Mouse (Mus musculus): ENCODE measurements around the gene Zdhhc16. TPM values are rescaled to one million over a fixed set of nuclear protein-coding genes. Genes with fewer than 3 reads are reported as not detected.
A peak's percentile ranks its signal among the peaks of the same experiment; 100 is the strongest.
"Not testable (repeated sequence)": the region's sequence is repeated elsewhere in the genome, so short reads cannot be mapped to it uniquely, and the experiment has no call there.

The Zdhhc16 gene
- polyA plus RNA-seq, 1 experiment from 2014 or later = 46.5 TPM

DNA sequence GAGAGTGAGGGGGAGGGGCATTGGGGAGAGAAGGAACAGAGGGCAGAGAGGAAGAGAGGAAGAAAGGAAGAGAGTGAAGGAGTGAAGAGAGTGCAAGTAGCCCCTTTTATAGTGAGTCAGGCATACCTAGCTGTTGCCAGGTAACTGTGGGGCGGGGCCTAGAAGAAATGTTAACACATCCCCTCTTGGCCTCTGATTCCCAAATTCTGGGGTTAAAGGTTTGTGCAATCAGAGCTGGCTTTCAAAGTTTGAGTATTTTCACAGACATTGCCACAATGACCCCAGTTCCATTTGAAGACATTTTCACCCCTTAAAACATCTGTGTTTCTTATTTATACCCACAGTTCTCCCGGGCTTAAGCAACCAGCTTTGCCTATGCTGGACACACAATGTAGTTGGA is 28.0 kb upstream of the Zdhhc16 start:
- H3K36me3 ChIP-seq = no peaks in the 10 kb centered on the region
- no peak for ATAC-seq (replicated peaks; ENCODE audit: insufficient number of reproducible peaks, insufficient read depth, low FRiP score, low read depth)
- no peak overlapping the region for H3K4me2 ChIP-seq
- H3K9me3 ChIP-seq (replicated peaks) = no peaks in the 10 kb centered on the region
- no peaks in the 10 kb centered on the region for H3K27me3 ChIP-seq
- H3K9ac ChIP-seq = no peak overlapping the region
- WGBS = 86% methylated on average over 2 of the region's 2 CpGs
- no peak overlapping the region for H3K27ac ChIP-seq
- peaks cover 21% of the 10 kb centered on the region for H3K4me1 ChIP-seq (replicated peaks)
- H3K4me3 ChIP-seq = no peak overlapping the region

DNA sequence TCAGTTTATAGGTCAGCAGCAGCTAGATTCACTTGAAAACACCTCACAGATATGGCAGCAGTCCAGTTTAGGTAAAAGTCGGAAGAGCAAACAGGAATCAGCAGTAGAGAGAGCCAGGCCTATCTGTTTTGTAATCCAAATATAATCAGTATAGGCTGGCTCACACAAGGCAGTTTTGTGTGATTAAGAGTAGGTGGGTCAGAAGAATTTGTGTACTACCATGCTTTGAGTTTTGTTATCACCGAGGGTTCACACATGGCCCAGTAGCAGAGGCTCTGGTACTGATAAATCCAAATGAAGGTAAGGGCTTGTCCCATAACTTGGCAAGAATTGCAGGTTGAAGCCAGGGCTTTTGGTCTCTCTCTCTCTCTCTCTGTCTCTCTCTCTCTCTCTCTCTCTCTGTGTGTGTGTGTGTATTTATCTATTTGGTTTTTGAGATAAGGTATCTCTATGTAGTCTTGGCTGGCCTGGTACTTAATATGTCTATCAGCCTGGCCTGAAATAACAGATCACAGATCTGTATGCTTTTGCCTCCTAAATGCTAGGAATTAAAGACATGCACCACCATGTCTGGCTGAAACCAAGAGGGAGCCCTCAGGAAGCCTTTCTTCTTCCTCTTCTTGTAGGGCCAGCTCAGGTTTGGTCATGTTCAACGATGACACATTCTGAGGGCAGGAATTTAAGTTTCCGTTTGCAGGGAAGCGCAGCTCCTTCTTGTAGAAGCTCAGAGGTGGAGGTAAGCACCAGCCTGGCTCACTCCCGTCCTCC is 26.8 kb upstream of the Zdhhc16 start:
- no peaks in the 10 kb centered on the region for H3K9me3 ChIP-seq (replicated peaks)
- H3K27me3 ChIP-seq = no peaks in the 10 kb centered on the region
- H3K4me1 ChIP-seq (replicated peaks) = peaks cover 20% of the 10 kb centered on the region
- H3K9ac ChIP-seq = no peak overlapping the region
- 0 out of 2 replicates have a peak, but pooled peaks have one; percentile 17 for ATAC-seq (replicated peaks; ENCODE audit: insufficient number of reproducible peaks, insufficient read depth, low FRiP score, low read depth)
- H3K27ac ChIP-seq = peak overlapping the region; percentile 33; the same call in 1 of the 2 replicates
- no peaks in the 10 kb centered on the region for H3K36me3 ChIP-seq
- H3K4me2 ChIP-seq = no peak overlapping the region
- 32% methylated on average over 6 of the region's 6 CpGs for WGBS
- no peak overlapping the region for H3K4me3 ChIP-seq

DNA sequence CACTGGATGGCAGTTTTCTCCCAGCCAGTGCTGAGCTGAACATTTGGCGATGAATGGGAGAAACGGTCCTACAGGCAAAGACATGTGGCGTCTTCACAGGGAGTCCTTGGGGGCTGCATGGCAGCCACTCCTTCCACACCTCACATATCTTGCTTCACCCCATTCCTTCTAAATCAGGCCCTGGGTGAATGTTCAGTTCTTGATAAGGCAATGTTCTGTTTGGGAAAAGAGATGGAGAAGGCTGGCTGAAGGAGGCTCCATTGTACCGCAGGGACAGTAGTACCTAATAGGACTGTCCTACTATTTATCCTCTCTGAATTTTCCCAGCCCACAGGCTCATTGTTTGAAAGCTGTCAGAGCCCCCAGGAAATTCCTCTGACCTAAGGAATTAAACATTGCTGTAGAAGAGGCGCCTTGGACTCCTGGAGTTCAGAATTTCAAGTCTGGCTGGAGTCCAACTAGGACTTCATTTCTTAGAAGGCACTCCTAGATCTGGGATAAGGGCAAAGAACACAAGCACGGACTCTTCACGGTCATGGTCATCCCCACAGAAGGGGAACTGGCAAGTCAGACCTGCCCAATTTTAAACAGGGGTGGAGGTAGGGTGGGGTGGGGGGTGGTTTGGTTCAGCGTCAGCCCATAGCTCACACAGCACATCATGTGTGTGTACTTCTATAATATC is 26.1 kb upstream of the Zdhhc16 start:
- no peak overlapping the region for H3K4me2 ChIP-seq
- 30% methylated on average over 8 of the region's 8 CpGs for WGBS
- peak overlapping the region; percentile 33; the same call in 1 of the 2 replicates for H3K27ac ChIP-seq

DNA sequence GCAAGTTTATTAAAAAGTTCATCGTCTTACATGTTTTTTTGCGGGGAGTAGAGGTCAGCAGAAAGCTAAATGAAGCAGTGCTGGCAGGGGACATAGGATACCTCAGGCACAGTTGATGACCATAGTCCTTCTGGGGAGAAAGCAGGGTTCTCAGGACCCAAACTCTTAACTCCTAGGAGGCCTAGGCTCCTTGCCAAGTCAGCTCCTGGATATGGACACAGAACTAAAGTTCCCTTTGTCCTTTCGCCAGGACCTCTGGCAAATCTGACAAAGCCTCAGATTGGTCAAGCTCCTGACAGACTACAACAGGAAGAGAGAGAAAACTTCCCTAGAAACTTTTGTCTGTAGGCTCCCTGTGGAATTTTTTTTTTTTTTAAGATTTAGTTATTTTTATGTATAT is 24.5 kb upstream of the Zdhhc16 start:
- Histone ChIP-seq H3K36me3 (no peaks in the 10 kb centered on the region), H3K27me3 (no peaks in the 10 kb centered on the region)
- WGBS = 76% methylated on average over 3 of the region's 3 CpGs

More for the DNA sequence above, 26.1 kb upstream of the Zdhhc16 start:
- Histone ChIP-seq H3K4me1 (replicated peaks) (peaks cover 15% of the 10 kb centered on the region), H3K36me3 (no peaks in the 10 kb centered on the region), H3K4me3 (no peak overlapping the region), H3K9ac (no peak overlapping the region), H3K9me3 (replicated peaks) (no peaks in the 10 kb centered on the region), H3K27me3 (no peaks in the 10 kb centered on the region)
- ATAC-seq (replicated peaks; ENCODE audit: insufficient number of reproducible peaks, insufficient read depth, low FRiP score, low read depth) = no peak

DNA sequence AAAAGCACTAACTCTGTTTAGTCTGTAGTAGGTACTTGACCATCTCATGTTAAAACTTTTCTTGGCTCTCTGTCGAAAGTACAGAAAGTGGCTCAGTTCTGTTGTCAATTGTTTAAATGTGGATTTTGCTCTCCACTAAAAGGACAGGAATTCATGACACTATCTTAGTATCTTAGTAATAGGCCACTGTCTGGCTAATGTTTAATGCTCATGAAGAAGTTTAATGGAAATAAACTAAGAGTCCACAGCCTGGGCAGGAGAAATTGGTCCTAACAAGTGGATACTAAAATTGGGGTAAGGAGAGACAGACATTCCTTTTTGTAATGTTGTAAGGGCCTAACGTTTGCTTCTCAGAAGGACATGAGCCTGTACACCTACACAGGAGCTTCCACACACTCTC is 22.9 kb upstream of the Zdhhc16 start:
- Histone ChIP-seq H3K4me3 (no peak overlapping the region), H3K9me3 (replicated peaks) (no peaks in the 10 kb centered on the region), H3K27me3 (no peaks in the 10 kb centered on the region), H3K4me1 (replicated peaks) (peaks cover 32% of the 10 kb centered on the region), H3K36me3 (peaks cover 8% of the 10 kb centered on the region), H3K27ac (peak overlapping the region; percentile 25; the same call in 1 of the 2 replicates), H3K4me2 (no peak overlapping the region), H3K9ac (no peak overlapping the region)
- 78% methylated on average over 2 of the region's 2 CpGs for WGBS
- ATAC-seq (replicated peaks; ENCODE audit: insufficient number of reproducible peaks, insufficient read depth, low FRiP score, low read depth) = no peak

More for the DNA sequence above, 24.5 kb upstream of the Zdhhc16 start:
- Histone ChIP-seq H3K4me1 (replicated peaks) (peaks cover 17% of the 10 kb centered on the region), H3K9ac (no peak overlapping the region), H3K4me2 (no peak overlapping the region), H3K27ac (no peak overlapping the region), H3K4me3 (no peak overlapping the region), H3K9me3 (replicated peaks) (no peaks in the 10 kb centered on the region)
- ATAC-seq (replicated peaks; ENCODE audit: insufficient number of reproducible peaks, insufficient read depth, low FRiP score, low read depth) = no peak

DNA sequence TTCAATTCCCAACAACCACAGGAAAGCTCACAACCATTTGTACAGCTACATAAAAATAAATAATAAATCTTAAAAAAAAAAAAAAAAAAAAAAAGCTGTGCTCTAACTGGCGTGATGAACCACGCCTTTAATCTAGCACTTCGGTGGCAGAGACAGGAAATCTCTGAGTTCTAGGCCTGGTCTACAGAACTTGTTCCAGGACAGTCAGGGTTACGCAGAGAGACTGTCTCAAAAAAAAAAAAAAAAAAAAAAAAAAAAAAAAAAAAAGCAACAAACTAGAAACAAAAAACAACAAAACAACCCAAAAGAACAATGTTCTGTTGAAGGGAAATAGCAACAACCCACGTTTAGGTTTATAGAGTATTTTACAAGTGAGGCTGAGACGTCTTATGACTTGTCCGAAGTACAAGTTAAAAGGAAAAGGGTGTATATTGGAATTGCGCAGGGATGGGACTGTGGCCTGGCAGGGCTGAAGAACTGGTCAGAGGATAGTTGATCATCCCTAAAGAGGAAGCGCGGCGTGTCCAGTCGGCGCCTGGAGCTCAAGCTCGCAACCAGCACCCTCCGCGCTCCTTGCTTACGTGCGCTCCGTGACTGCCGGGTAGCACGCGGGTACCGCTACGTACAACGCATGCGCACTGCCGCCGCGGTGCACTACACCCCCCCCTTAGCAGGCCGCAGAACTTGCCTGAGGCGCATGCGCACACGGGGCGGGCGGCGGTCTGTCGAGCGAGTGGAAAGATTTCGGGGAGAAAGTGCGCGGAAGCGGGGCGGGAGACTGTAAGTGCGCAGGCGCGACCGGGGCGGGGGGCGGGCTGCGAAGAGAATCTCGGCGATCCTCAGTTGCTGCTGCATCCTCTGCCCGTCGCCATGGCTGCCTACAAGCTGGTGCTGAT is 21.9 kb upstream of the Zdhhc16 start, which contains the start of gene Pgam1:
Pgam1 (plus strand) TSS at position 746 of the 896 bp plus-strand sequence.
- Histone ChIP-seq H3K4me1 (replicated peaks) (peaks cover 31% of the 10 kb centered on the region), H3K9me3 (replicated peaks) (no peaks in the 10 kb centered on the region), H3K4me2 (peak within 1 kb of the TSS; percentile 75), H3K4me3 (peak within 1 kb of the TSS; percentile 98), H3K27me3 (no peaks in the 10 kb centered on the region), H3K27ac (peak within 1 kb of the TSS; percentile 97), H3K36me3 (peaks cover 16% of the 10 kb centered on the region), H3K9ac (peak within 1 kb of the TSS; percentile 98)
- WGBS = 5% methylated on average over 50 of the region's 54 CpGs
- ATAC-seq (replicated peaks; ENCODE audit: insufficient number of reproducible peaks, insufficient read depth, low FRiP score, low read depth) = peak; percentile 95

DNA sequence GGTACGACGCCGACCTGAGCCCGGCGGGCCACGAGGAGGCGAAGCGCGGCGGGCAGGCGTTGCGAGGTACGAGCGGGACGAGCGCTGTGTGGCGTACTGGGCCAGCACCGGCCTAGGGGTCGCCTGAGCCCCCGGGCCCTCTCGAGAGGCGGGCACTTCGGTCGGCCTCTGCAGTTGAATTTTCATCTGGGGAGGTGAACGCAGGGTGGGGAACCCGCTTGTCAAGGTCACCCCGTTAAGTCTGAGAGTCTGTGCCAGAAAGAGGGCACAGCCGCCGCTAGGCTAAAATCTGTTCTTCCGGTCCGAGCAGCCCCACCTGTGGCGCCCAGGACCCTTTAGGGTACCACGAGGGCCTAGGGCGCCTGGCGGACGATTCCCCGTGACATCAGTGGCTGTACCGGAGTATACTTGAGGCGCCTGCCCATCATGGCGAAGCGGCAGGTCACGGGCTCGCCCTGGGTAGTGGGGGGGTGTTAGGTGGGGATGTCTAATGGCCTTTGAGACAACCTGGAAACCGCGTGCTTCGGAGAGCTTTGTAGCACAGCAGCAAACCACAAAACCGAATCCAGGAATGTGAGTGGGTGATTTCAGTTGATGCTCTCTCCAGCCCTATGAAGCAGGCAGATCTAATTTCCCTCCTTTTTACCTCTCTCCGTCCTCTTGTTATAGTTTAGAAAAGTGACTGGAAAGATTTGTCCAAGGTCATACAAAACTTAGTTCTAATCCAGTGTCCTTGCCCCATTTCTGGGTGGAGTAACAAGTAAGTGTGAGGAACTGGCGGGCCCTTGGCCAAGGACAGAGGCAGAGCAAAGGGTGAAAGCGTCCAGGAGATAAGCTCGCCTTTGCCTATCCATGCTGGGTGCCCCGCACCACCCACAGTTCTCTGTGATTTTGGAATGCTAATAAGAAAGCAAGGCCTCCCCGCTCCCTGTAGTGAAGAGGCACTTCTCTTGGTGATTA is 20.9 kb upstream of the Zdhhc16 start:
- under 1% methylated on average over 53 of the region's 53 CpGs for WGBS
- H3K36me3 ChIP-seq = peaks cover 25% of the 10 kb centered on the region
- H3K4me1 ChIP-seq (replicated peaks) = peaks cover 21% of the 10 kb centered on the region
- ATAC-seq (replicated peaks; ENCODE audit: insufficient number of reproducible peaks, insufficient read depth, low FRiP score, low read depth) = peak; percentile 51
- no peaks in the 10 kb centered on the region for H3K9me3 ChIP-seq (replicated peaks)
- H3K9ac ChIP-seq = peak overlapping the region; percentile 98
- H3K27me3 ChIP-seq = no peaks in the 10 kb centered on the region
- peak overlapping the region; percentile 75 for H3K4me2 ChIP-seq
- H3K27ac ChIP-seq = peak overlapping the region; percentile 97
- H3K4me3 ChIP-seq = peak overlapping the region; percentile 98

DNA sequence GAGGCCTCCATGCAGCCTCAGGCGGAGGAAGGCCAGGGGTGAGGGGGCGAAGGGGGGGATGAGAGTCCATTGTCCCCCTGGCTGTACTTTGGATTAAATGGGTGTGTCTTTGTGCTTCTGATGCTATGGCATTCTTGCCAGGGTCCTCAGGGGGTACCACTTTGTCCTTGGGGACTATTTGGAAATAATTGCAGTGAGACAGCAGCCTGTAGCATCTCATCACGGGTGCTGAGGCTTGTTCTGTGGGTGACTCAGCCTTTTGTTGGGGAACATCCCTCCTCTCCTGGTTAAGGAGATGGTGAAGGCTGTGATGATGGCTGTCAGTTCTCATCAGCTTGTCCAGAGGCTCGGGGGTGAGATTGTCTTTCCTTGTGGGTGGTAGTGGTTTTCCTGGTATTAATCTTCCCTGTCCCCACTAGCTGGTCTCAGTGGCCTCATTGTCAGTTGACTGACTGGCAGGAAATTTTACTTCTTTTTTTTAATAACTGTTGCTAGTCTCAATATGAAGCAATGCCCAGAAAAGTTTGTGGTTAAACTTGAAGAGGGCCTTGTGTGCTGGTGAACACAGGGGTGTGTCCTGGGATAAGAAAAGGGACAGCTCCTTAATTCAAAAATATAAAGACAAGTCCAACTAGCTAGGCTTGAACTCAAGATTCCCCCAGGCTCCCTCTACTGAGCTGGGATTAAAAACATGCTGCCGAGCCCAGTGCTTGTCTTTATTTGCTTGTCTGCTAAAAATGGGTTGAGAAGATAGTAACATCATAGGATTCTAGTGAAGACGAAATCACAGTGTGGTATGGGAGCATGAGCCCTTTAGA is 19.3 kb upstream of the Zdhhc16 start:
- peak overlapping the region; percentile 97 for H3K27ac ChIP-seq
- ATAC-seq (replicated peaks; ENCODE audit: insufficient number of reproducible peaks, insufficient read depth, low FRiP score, low read depth) = no peak

DNA sequence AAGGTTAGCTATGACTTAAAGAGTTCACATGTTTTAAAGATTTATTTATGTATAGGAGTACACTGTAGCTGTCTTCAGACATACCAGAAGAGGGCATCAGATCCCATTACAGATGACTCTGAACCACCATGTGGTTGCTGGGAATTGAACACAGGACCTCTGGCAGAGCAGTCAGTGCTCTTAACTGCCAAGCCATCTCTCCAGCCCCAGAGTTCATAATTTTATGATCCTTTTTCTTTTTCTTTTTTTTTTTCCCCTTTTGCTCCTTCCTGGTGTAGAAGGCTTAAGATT is 18.7 kb upstream of the Zdhhc16 start:
- H3K27ac ChIP-seq = 0 out of 2 replicates have a peak overlapping the region, but pooled peaks have one; percentile 49
- peaks cover 37% of the 10 kb centered on the region for H3K36me3 ChIP-seq
- peak overlapping the region; percentile 98 for H3K4me3 ChIP-seq
- not testable (repeated sequence) for H3K27me3 ChIP-seq; ATAC-seq (replicated peaks; ENCODE audit: insufficient number of reproducible peaks, insufficient read depth, low FRiP score, low read depth); H3K9me3 ChIP-seq (replicated peaks)
- 0 out of 2 replicates have a peak overlapping the region, but pooled peaks have one; percentile 98 for H3K9ac ChIP-seq
- H3K4me2 ChIP-seq = peak overlapping the region; percentile 75
- H3K4me1 ChIP-seq (replicated peaks) = peaks cover 20% of the 10 kb centered on the region

More for the DNA sequence above, 19.3 kb upstream of the Zdhhc16 start:
- Histone ChIP-seq H3K9me3 (replicated peaks) (no peaks in the 10 kb centered on the region), H3K9ac (peak overlapping the region; percentile 98), H3K4me1 (replicated peaks) (peaks cover 20% of the 10 kb centered on the region), H3K4me3 (peak overlapping the region; percentile 98), H3K27me3 (no peaks in the 10 kb centered on the region), H3K36me3 (peaks cover 32% of the 10 kb centered on the region), H3K4me2 (peak overlapping the region; percentile 75)
- WGBS = 30% methylated on average over 6 of the region's 6 CpGs

All from heart, embryonic 15.5 days (tissue).